29 mouse cellular contexts compared by ENCODE assay signal in the genomic region with DNA sequence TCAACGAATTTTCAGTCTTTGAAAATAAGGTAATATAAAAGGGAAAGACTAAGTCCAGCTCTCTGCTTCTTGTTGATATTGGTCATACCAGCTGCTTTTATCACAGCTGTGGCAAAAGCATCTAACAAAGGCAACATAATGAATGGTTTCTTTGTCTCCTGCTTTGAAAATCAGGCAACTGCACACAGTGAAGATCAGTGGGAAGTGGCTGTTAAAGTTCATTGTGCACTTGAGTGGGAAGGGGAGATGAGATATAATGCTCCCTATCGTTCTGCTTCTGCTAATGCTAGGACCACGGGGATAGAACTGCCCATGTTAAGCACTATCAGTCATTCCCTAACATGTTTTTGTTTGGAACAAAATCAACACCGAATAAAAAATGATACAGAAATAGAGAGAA.
DNase-seq lines count a peak whose midpoint lies in the region; ATAC-seq lines count a peak whose summit lies in the region.
"Had no signal": no experiment of that assay in that cellular context is flagged by ENCODE, and none has a peak within 500 bp of the region (broad histone marks: within the 10 kb centered on the region; RNA-seq: fewer than 3 reads in every experiment).

No protein-coding gene starts in this region.

- ATAC-seq in forebrain, embryonic 13.5 days: peak; percentile 55; the same call in 1 of the 2 replicates
- ATAC-seq in forebrain, embryonic 15.5 days (replicated peaks): no peak
- ATAC-seq in neural tube, embryonic 11.5 days (ENCODE audit: insufficient read depth, low FRiP score, low TSS enrichment): peak; percentile 54
- no peak for ATAC-seq in neural tube, embryonic 15.5 days (ENCODE audit: low FRiP score)
- ATAC-seq: hindbrain, postnatal 0 days; intestine, embryonic 15.5 days; liver, embryonic 12.5 days; liver, postnatal 0 days had no signal

- no peak overlapping the region for H3K27ac ChIP-seq in forebrain, embryonic 13.5 days
- no peak overlapping the region for H3K27ac ChIP-seq in forebrain, embryonic 15.5 days (replicated peaks)
- no peak overlapping the region for H3K27ac ChIP-seq in neural tube, embryonic 11.5 days (ENCODE audit: low read depth, low read length)
- no peak overlapping the region for H3K27ac ChIP-seq in neural tube, embryonic 15.5 days (replicated peaks)
- H3K27ac ChIP-seq: embryonic facial prominence, embryonic 13.5 days; hindbrain, embryonic 10.5 days; hindbrain, postnatal 0 days; intestine, embryonic 15.5 days; liver, embryonic 12.5 days had no signal

- no peak overlapping the region for H3K4me2 ChIP-seq in forebrain, embryonic 13.5 days
- no peak overlapping the region for H3K4me2 ChIP-seq in forebrain, embryonic 15.5 days (replicated peaks)
- no peak overlapping the region for H3K4me2 ChIP-seq in neural tube, embryonic 11.5 days (ENCODE audit: low read depth)
- H3K4me2 ChIP-seq in neural tube, embryonic 15.5 days: no peak overlapping the region
- H3K4me2 ChIP-seq: embryonic facial prominence, embryonic 13.5 days; intestine, embryonic 15.5 days; liver, embryonic 12.5 days had no signal

- H3K4me1 ChIP-seq in forebrain, embryonic 13.5 days: no peaks in the 10 kb centered on the region
- no peaks in the 10 kb centered on the region for H3K4me1 ChIP-seq in forebrain, embryonic 15.5 days
- no peaks in the 10 kb centered on the region for H3K4me1 ChIP-seq in neural tube, embryonic 11.5 days (ENCODE audit: control insufficient read depth, insufficient read depth, low read length)
- H3K4me1 ChIP-seq in neural tube, embryonic 15.5 days: no peaks in the 10 kb centered on the region
- H3K4me1 ChIP-seq: embryonic facial prominence, embryonic 13.5 days; hindbrain, embryonic 10.5 days; intestine, embryonic 15.5 days; liver, embryonic 12.5 days had no signal

- peak; percentile 3 for DNase-seq in embryo, embryonic 10.5 days (ENCODE audit: low spot score)
- DNase-seq in embryo, embryonic 10 days (ENCODE audit: low spot score): no peak
- DNase-seq in neural tube, embryonic 11.5 days (ENCODE audit: low spot score): peak; percentile 16
- no peak for DNase-seq in kidney, adult 8-10 months
- DNase-seq in kidney, adult 9 months: no peak
- DNase-seq: adrenal gland, adult 8-10 months; cerebellum, adult 11-12 months; cerebellum, postnatal 10 days; gastrocnemius, postnatal 14 days; heart, postnatal 14 days; kidney, adult 2 months; kidney, postnatal 10 days; layer of hippocampus, postnatal 36 days; left cerebral cortex, postnatal 4 days; liver, postnatal 0 days; lung, postnatal 36 days; right cerebral cortex, adult 18-20 months; spleen, adult 18-20 months; thymus, postnatal 25 days had no signal

- whole genome bisulfite sequencing in forebrain, embryonic 13.5 days: 44% methylated on average over 4 of the region's 4 CpGs
- WGBS in forebrain, embryonic 15.5 days: 49% methylated on average over 4 of the region's 4 CpGs
- WGBS in neural tube, embryonic 11.5 days: 64% methylated on average over 4 of the region's 4 CpGs
- WGBS in neural tube, embryonic 15.5 days: 47% methylated on average over 4 of the region's 4 CpGs

- no peak overlapping the region for H3K9ac ChIP-seq in forebrain, embryonic 13.5 days
- no peak overlapping the region for H3K9ac ChIP-seq in forebrain, embryonic 15.5 days (replicated peaks)
- H3K9ac ChIP-seq in neural tube, embryonic 11.5 days (ENCODE audit: low read length): no peak overlapping the region
- H3K9ac ChIP-seq in neural tube, embryonic 15.5 days (replicated peaks): no peak overlapping the region
- H3K9ac ChIP-seq: embryonic facial prominence, embryonic 13.5 days; intestine, embryonic 15.5 days; liver, embryonic 12.5 days; liver, postnatal 0 days had no signal

- H3K4me3 ChIP-seq in forebrain, embryonic 13.5 days: no peak overlapping the region
- no peak overlapping the region for H3K4me3 ChIP-seq in forebrain, embryonic 15.5 days
- no peak overlapping the region for H3K4me3 ChIP-seq in neural tube, embryonic 11.5 days (ENCODE audit: low read depth, low read length)
- no peak overlapping the region for H3K4me3 ChIP-seq in neural tube, embryonic 15.5 days (replicated peaks)
- H3K4me3 ChIP-seq: embryonic facial prominence, embryonic 13.5 days; erythroblast, embryonic 14.5 days; hindbrain, embryonic 10.5 days; intestine, embryonic 15.5 days; liver, embryonic 12.5 days had no signal

- H3K9me3 ChIP-seq in forebrain, embryonic 13.5 days (replicated peaks): no peaks in the 10 kb centered on the region
- no peaks in the 10 kb centered on the region for H3K9me3 ChIP-seq in forebrain, embryonic 15.5 days
- no peaks in the 10 kb centered on the region for H3K9me3 ChIP-seq in neural tube, embryonic 11.5 days (ENCODE audit: control insufficient read depth, low read length)
- H3K9me3 ChIP-seq in neural tube, embryonic 15.5 days (replicated peaks): no peaks in the 10 kb centered on the region
- H3K9me3 ChIP-seq: embryonic facial prominence, embryonic 13.5 days; hindbrain, embryonic 10.5 days; intestine, embryonic 15.5 days; liver, embryonic 12.5 days had no signal

- no peaks in the 10 kb centered on the region for H3K27me3 ChIP-seq in forebrain, embryonic 13.5 days
- H3K27me3 ChIP-seq in forebrain, embryonic 15.5 days: no peaks in the 10 kb centered on the region
- H3K27me3 ChIP-seq in neural tube, embryonic 11.5 days (ENCODE audit: control insufficient read depth, insufficient read depth, low read length): no peaks in the 10 kb centered on the region
- no peaks in the 10 kb centered on the region for H3K27me3 ChIP-seq in neural tube, embryonic 15.5 days (replicated peaks)
- H3K27me3 ChIP-seq: CH12.LX; embryonic facial prominence, embryonic 13.5 days; intestine, embryonic 15.5 days; liver, embryonic 12.5 days had no signal

- H3K36me3 ChIP-seq in forebrain, embryonic 13.5 days (ENCODE audit: poor library complexity, severe bottlenecking): no peaks in the 10 kb centered on the region
- no peaks in the 10 kb centered on the region for H3K36me3 ChIP-seq in forebrain, embryonic 15.5 days
- H3K36me3 ChIP-seq in neural tube, embryonic 11.5 days (ENCODE audit: control insufficient read depth, insufficient read depth, low read length): no peaks in the 10 kb centered on the region
- H3K36me3 ChIP-seq in neural tube, embryonic 15.5 days: no peaks in the 10 kb centered on the region
- H3K36me3 ChIP-seq: embryonic facial prominence, embryonic 13.5 days; hindbrain, embryonic 10.5 days; intestine, embryonic 15.5 days; liver, embryonic 12.5 days had no signal

Comparison
In these comparisons a context has a peak if more than half of its experiments do, and no peak if none do; other contexts are left out.
1. DNase-seq: peak in embryo, embryonic 10.5 days (single experiment) and neural tube, embryonic 11.5 days (single experiment); none in embryo, embryonic 10 days (single experiment), kidney, adult 8-10 months (0 of 2) and kidney, adult 9 months (single experiment).
2. ATAC-seq: peak in forebrain, embryonic 13.5 days (single experiment) and neural tube, embryonic 11.5 days (single experiment); none in forebrain, embryonic 15.5 days (single experiment) and neural tube, embryonic 15.5 days (single experiment).